ENCODE assay signal across 11 mouse cellular contexts in the genomic region with DNA sequence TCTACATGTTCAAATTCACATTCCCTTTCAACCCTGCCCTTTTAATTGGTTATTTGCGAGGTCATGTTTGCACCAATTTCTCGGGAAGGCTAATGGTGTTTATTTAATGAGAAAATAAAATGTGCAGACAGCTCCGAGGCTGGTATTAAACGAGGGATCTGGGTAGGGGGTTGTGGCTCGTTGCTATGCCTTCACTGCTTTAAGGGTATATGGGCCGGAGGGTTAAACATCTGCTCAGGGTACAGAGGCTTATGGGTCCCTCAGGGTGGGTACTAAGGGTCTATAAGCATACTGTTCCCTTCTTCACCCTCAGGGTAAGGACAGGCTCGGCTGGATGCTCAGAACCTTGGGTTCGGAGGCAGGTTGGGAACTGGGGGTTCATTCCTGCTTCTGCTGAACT.
A peak's percentile ranks its signal among the peaks of the same experiment; 100 is the strongest.
DNase-seq lines count a peak whose midpoint lies in the region; ATAC-seq and TF ChIP-seq lines count a peak whose summit lies in the region.
"Had no signal": no experiment of that assay in that cellular context is flagged by ENCODE, and none has a peak within 500 bp of the region (broad histone marks: within the 10 kb centered on the region; RNA-seq: fewer than 3 reads in every experiment).

No protein-coding gene starts in this region.

- H3K9ac ChIP-seq in kidney, embryonic 14.5 days (ENCODE audit: low read depth, low read length): no peak overlapping the region
- H3K9ac ChIP-seq in hindbrain, embryonic 11.5 days (ENCODE audit: low read depth, low read length): no peak overlapping the region; the same call in 1 of the 2 replicates
- H3K9ac ChIP-seq in hindbrain, embryonic 16.5 days (ENCODE audit: low read depth, low read length): no peak overlapping the region
- no peak overlapping the region for H3K9ac ChIP-seq in midbrain, postnatal 0 days (replicated peaks; ENCODE audit: low read length, poor library complexity, severe bottlenecking)
- H3K9ac ChIP-seq: liver, embryonic 12.5 days had no signal

- peaks cover 45% of the 10 kb centered on the region for H3K4me1 ChIP-seq in kidney, embryonic 14.5 days (ENCODE audit: control insufficient read depth, insufficient read depth, low read length)
- H3K4me1 ChIP-seq in hindbrain, embryonic 11.5 days (replicated peaks; ENCODE audit: control insufficient read depth, insufficient read depth, low read length): peaks cover 18% of the 10 kb centered on the region
- H3K4me1 ChIP-seq in hindbrain, embryonic 16.5 days (ENCODE audit: control insufficient read depth, insufficient read depth, low read depth, low read length): peaks cover 40% of the 10 kb centered on the region
- 0 out of 2 replicates have a peak, but pooled peaks cover 3% of the 10 kb centered on the region for H3K4me1 ChIP-seq in midbrain, postnatal 0 days (ENCODE audit: insufficient read depth, low read length)

- H3K4me2 ChIP-seq in kidney, embryonic 14.5 days (replicated peaks; ENCODE audit: low read depth, low read length): no peak overlapping the region
- no peak overlapping the region for H3K4me2 ChIP-seq in hindbrain, embryonic 11.5 days (replicated peaks; ENCODE audit: low read depth, low read length)
- no peak overlapping the region for H3K4me2 ChIP-seq in hindbrain, embryonic 16.5 days (ENCODE audit: low read length)
- no peak overlapping the region for H3K4me2 ChIP-seq in midbrain, postnatal 0 days (ENCODE audit: low read depth, low read length, poor library complexity, severe bottlenecking)
- H3K4me2 ChIP-seq: liver, embryonic 12.5 days had no signal

- no peak for DNase-seq in kidney, postnatal 14 days
- DNase-seq in hindbrain, embryonic 11.5 days (ENCODE audit: low spot score): no peak
- no peak for DNase-seq in midbrain, postnatal 0 days (ENCODE audit: low spot score)
- DNase-seq in layer of hippocampus, postnatal 14 days (ENCODE audit: low spot score in 2 of 2): no peak
- DNase-seq: adrenal gland, postnatal 10 days; gastrocnemius, postnatal 36 days; spleen, adult 18-20 months had no signal

- 37% methylated on average over 8 of the region's 8 CpGs for WGBS in kidney, embryonic 14.5 days
- WGBS in hindbrain, embryonic 11.5 days: 44% methylated on average over 8 of the region's 8 CpGs
- WGBS in hindbrain, embryonic 16.5 days: 26% methylated on average over 8 of the region's 8 CpGs
- WGBS in midbrain, postnatal 0 days: 27% methylated on average over 8 of the region's 8 CpGs

- H3K27ac ChIP-seq in kidney, embryonic 14.5 days (ENCODE audit: low read depth, low read length): peak overlapping the region; percentile 71
- peak overlapping the region; percentile 82 for H3K27ac ChIP-seq in hindbrain, embryonic 11.5 days (ENCODE audit: low read depth, low read length)
- peak overlapping the region; percentile 55 for H3K27ac ChIP-seq in hindbrain, embryonic 16.5 days (ENCODE audit: low read depth, low read length)
- peak overlapping the region; percentile 44; the same call in 1 of the 2 replicates for H3K27ac ChIP-seq in midbrain, postnatal 0 days (ENCODE audit: low read depth, low read length)
- H3K27ac ChIP-seq: liver, embryonic 12.5 days had no signal

- no peaks in the 10 kb centered on the region for H3K9me3 ChIP-seq in kidney, embryonic 14.5 days (ENCODE audit: control insufficient read depth, low read length)
- no peaks in the 10 kb centered on the region for H3K9me3 ChIP-seq in hindbrain, embryonic 11.5 days (ENCODE audit: control insufficient read depth, low read length)
- H3K9me3 ChIP-seq in hindbrain, embryonic 16.5 days (ENCODE audit: control insufficient read depth, low read length): no peaks in the 10 kb centered on the region
- no peaks in the 10 kb centered on the region for H3K9me3 ChIP-seq in midbrain, postnatal 0 days (ENCODE audit: low read length)
- H3K9me3 ChIP-seq: liver, embryonic 12.5 days had no signal

- TF ChIP-seq CTCF in midbrain, postnatal 0 days (IDR thresholded peaks at IDR 0.05): no peak

- H3K27me3 ChIP-seq in kidney, embryonic 14.5 days (ENCODE audit: control insufficient read depth, insufficient read depth, low read length): no peaks in the 10 kb centered on the region
- H3K27me3 ChIP-seq in hindbrain, embryonic 11.5 days (ENCODE audit: control insufficient read depth, insufficient read depth, low read length): no peaks in the 10 kb centered on the region
- no peaks in the 10 kb centered on the region for H3K27me3 ChIP-seq in hindbrain, embryonic 16.5 days (replicated peaks; ENCODE audit: control insufficient read depth, insufficient read depth, low read length)
- H3K27me3 ChIP-seq in midbrain, postnatal 0 days (ENCODE audit: insufficient read depth, low read length): no peaks in the 10 kb centered on the region
- H3K27me3 ChIP-seq: liver, embryonic 12.5 days had no signal

- no peak overlapping the region for H3K4me3 ChIP-seq in kidney, embryonic 14.5 days (ENCODE audit: low read length)
- H3K4me3 ChIP-seq in hindbrain, embryonic 11.5 days (ENCODE audit: low read depth, low read length): no peak overlapping the region
- H3K4me3 ChIP-seq in hindbrain, embryonic 16.5 days (ENCODE audit: low read length): no peak overlapping the region
- no peak overlapping the region for H3K4me3 ChIP-seq in midbrain, postnatal 0 days (ENCODE audit: low read depth, low read length)
- H3K4me3 ChIP-seq: liver, embryonic 12.5 days had no signal

- H3K36me3 ChIP-seq in kidney, embryonic 14.5 days (ENCODE audit: control insufficient read depth, insufficient read depth, low read length): no peaks in the 10 kb centered on the region
- no peaks in the 10 kb centered on the region for H3K36me3 ChIP-seq in hindbrain, embryonic 11.5 days (ENCODE audit: control insufficient read depth, insufficient read depth, low read length)
- no peaks in the 10 kb centered on the region for H3K36me3 ChIP-seq in hindbrain, embryonic 16.5 days (ENCODE audit: control insufficient read depth, insufficient read depth, low read length)
- no peaks in the 10 kb centered on the region for H3K36me3 ChIP-seq in midbrain, postnatal 0 days (ENCODE audit: insufficient read depth, low read length)

- no peak for ATAC-seq in kidney, embryonic 14.5 days (ENCODE audit: low FRiP score, low TSS enrichment)
- no peak for ATAC-seq in hindbrain, embryonic 11.5 days (ENCODE audit: low FRiP score)
- no peak for ATAC-seq in hindbrain, embryonic 16.5 days
- no peak for ATAC-seq in midbrain, postnatal 0 days (ENCODE audit: low FRiP score)
- no peak for ATAC-seq in megakaryocyte progenitor cell, adult 5-6 weeks (replicated peaks; ENCODE audit: poor library complexity)
- ATAC-seq: liver, embryonic 12.5 days had no signal
